Mouse (Mus musculus): ENCODE results near the gene Gtf2ird2.

- TF ChIP-seq CTCF (IDR thresholded peaks at IDR 0.05; ENCODE audit: borderline replicate concordance, insufficient read depth, low read length) (no peak), POLR2A (IDR thresholded peaks at IDR 0.05; ENCODE audit: low read depth, low read length) (no peak)
Measured at GRCm38 (mm10) chr5:134182735-134183134, 1.1 kb upstream of the Gtf2ird2 start.

All from embryonic fibroblast, embryonic 13.5 days (primary cell).